Mouse (Mus musculus): Measurements from ENCODE around the gene Ccdc97. TPM values are rescaled to one million over a fixed set of nuclear protein-coding genes. Genes with fewer than 3 reads are reported as not detected.

Gene Ccdc97
- polyA plus RNA-seq (2012; rRNA removed) = 43.6 and 72.4 TPM in 2 replicates

- peak; percentile 84; the same call in 1 of the 2 replicates for TF ChIP-seq POLR2A (IDR thresholded peaks at IDR 0.05; ENCODE audit: low read depth, low read length)
- no peak for TF ChIP-seq CTCF (IDR thresholded peaks at IDR 0.05; ENCODE audit: extremely low read depth, insufficient read length, insufficient replicate concordance, low read depth, low read length)
- H3K36me3 ChIP-seq (ENCODE audit: control insufficient read depth, insufficient read depth, low read length) = peaks cover 52% of the 10 kb centered on the region
- peaks cover 3% of the 10 kb centered on the region; the same call in 1 of the 2 replicates for H3K4me1 ChIP-seq (ENCODE audit: control insufficient read depth, insufficient read depth, insufficient read length, low read length)
- peak within 1 kb of the TSS; percentile 93 for H3K27ac ChIP-seq (ENCODE audit: insufficient read depth, low read depth, low read length)
- H3K4me3 ChIP-seq (ENCODE audit: low read depth, low read length) = peak within 1 kb of the TSS; percentile 90
- no peaks in the 10 kb centered on the region for H3K27me3 ChIP-seq (ENCODE audit: control insufficient read depth, insufficient read depth, low read length)
- WGBS = 3% methylated on average over 32 of the region's 32 CpGs
Measured at GRCm38 (mm10) chr7:25718788-25719417, at the start of gene Ccdc97. Gene Ccdc97, minus strand, starts transcription at chr7:25719088.

GRCm38 (mm10) chr7:25768229-25768628 is 49.3 kb upstream of the Ccdc97 start:
- H3K27ac ChIP-seq (ENCODE audit: insufficient read depth, low read depth, low read length) = no peak overlapping the region
- 89% methylated on average over 5 of the region's 5 CpGs for WGBS
- no peaks in the 10 kb centered on the region for H3K4me1 ChIP-seq (ENCODE audit: control insufficient read depth, insufficient read depth, insufficient read length, low read length)
- no peaks in the 10 kb centered on the region for H3K27me3 ChIP-seq (ENCODE audit: control insufficient read depth, insufficient read depth, low read length)
- no peaks in the 10 kb centered on the region for H3K36me3 ChIP-seq (ENCODE audit: control insufficient read depth, insufficient read depth, low read length)
- TF ChIP-seq POLR2A (IDR thresholded peaks at IDR 0.05; ENCODE audit: low read depth, low read length) = no peak
- no peak for TF ChIP-seq CTCF (IDR thresholded peaks at IDR 0.05; ENCODE audit: extremely low read depth, insufficient read length, insufficient replicate concordance, low read depth, low read length)
- no peak overlapping the region for H3K4me3 ChIP-seq (ENCODE audit: low read depth, low read length)

- no peaks in the 10 kb centered on the region for H3K4me1 ChIP-seq (ENCODE audit: control insufficient read depth, insufficient read depth, insufficient read length, low read length)
- 80% methylated on average over 6 of the region's 6 CpGs for WGBS
- no peak overlapping the region for H3K4me3 ChIP-seq (ENCODE audit: low read depth, low read length)
- H3K36me3 ChIP-seq (ENCODE audit: control insufficient read depth, insufficient read depth, low read length) = no peaks in the 10 kb centered on the region
- H3K27ac ChIP-seq (ENCODE audit: insufficient read depth, low read depth, low read length) = no peak overlapping the region
- TF ChIP-seq CTCF (IDR thresholded peaks at IDR 0.05; ENCODE audit: extremely low read depth, insufficient read length, insufficient replicate concordance, low read depth, low read length) = no peak
- TF ChIP-seq POLR2A (IDR thresholded peaks at IDR 0.05; ENCODE audit: low read depth, low read length) = no peak
- no peaks in the 10 kb centered on the region for H3K27me3 ChIP-seq (ENCODE audit: control insufficient read depth, insufficient read depth, low read length)
Measured at GRCm38 (mm10) chr7:25766108-25766507, 47.2 kb upstream of the Ccdc97 start.

- H3K4me1 ChIP-seq (ENCODE audit: control insufficient read depth, insufficient read depth, insufficient read length, low read length) = no peaks in the 10 kb centered on the region
- no peak overlapping the region for H3K27ac ChIP-seq (ENCODE audit: insufficient read depth, low read depth, low read length)
- no peaks in the 10 kb centered on the region for H3K36me3 ChIP-seq (ENCODE audit: control insufficient read depth, insufficient read depth, low read length)
- TF ChIP-seq CTCF (IDR thresholded peaks at IDR 0.05; ENCODE audit: extremely low read depth, insufficient read length, insufficient replicate concordance, low read depth, low read length) (no peak), POLR2A (IDR thresholded peaks at IDR 0.05; ENCODE audit: low read depth, low read length) (no peak)
- H3K4me3 ChIP-seq (ENCODE audit: low read depth, low read length) = no peak overlapping the region
- no peaks in the 10 kb centered on the region for H3K27me3 ChIP-seq (ENCODE audit: control insufficient read depth, insufficient read depth, low read length)
- 69% methylated on average over 5 of the region's 5 CpGs for WGBS
Measured at GRCm38 (mm10) chr7:25764221-25764620, 45.3 kb upstream of the Ccdc97 start.

GRCm38 (mm10) chr7:25763678-25764077 is 44.8 kb upstream of the Ccdc97 start:
- no peak overlapping the region for H3K27ac ChIP-seq (ENCODE audit: insufficient read depth, low read depth, low read length)
- H3K36me3 ChIP-seq (ENCODE audit: control insufficient read depth, insufficient read depth, low read length) = no peaks in the 10 kb centered on the region
- no peaks in the 10 kb centered on the region for H3K4me1 ChIP-seq (ENCODE audit: control insufficient read depth, insufficient read depth, insufficient read length, low read length)
- TF ChIP-seq CTCF (IDR thresholded peaks at IDR 0.05; ENCODE audit: extremely low read depth, insufficient read length, insufficient replicate concordance, low read depth, low read length) = no peak
- no peak for TF ChIP-seq POLR2A (IDR thresholded peaks at IDR 0.05; ENCODE audit: low read depth, low read length)
- WGBS = 72% methylated on average over 11 of the region's 11 CpGs
- no peaks in the 10 kb centered on the region for H3K27me3 ChIP-seq (ENCODE audit: control insufficient read depth, insufficient read depth, low read length)
- no peak overlapping the region for H3K4me3 ChIP-seq (ENCODE audit: low read depth, low read length)

GRCm38 (mm10) chr7:25761354-25761753 is 42.5 kb upstream of the Ccdc97 start:
- H3K36me3 ChIP-seq (ENCODE audit: control insufficient read depth, insufficient read depth, low read length) = no peaks in the 10 kb centered on the region

GRCm38 (mm10) chr7:25756011-25756410 is 37.1 kb upstream of the Ccdc97 start:
- Histone ChIP-seq H3K4me3 (ENCODE audit: low read depth, low read length) (peak overlapping the region; percentile 55), H3K27me3 (ENCODE audit: control insufficient read depth, insufficient read depth, low read length) (no peaks in the 10 kb centered on the region), H3K4me1 (ENCODE audit: control insufficient read depth, insufficient read depth, insufficient read length, low read length) (peaks cover 7% of the 10 kb centered on the region; the same call in 1 of the 2 replicates), H3K36me3 (ENCODE audit: control insufficient read depth, insufficient read depth, low read length) (no peaks in the 10 kb centered on the region; the same call in 1 of the 2 replicates), H3K27ac (ENCODE audit: insufficient read depth, low read depth, low read length) (peak overlapping the region; percentile 91)
- TF ChIP-seq CTCF (IDR thresholded peaks at IDR 0.05; ENCODE audit: extremely low read depth, insufficient read length, insufficient replicate concordance, low read depth, low read length) = peak; percentile 91; the same call in 1 of the 2 replicates
- no peak for TF ChIP-seq POLR2A (IDR thresholded peaks at IDR 0.05; ENCODE audit: low read depth, low read length)
- WGBS = under 1% methylated on average over 18 of the region's 18 CpGs

More at GRCm38 (mm10) chr7:25761354-25761753, 42.5 kb upstream of the Ccdc97 start:
- Histone ChIP-seq H3K27ac (ENCODE audit: insufficient read depth, low read depth, low read length) (no peak overlapping the region), H3K4me3 (ENCODE audit: low read depth, low read length) (no peak overlapping the region), H3K4me1 (ENCODE audit: control insufficient read depth, insufficient read depth, insufficient read length, low read length) (no peaks in the 10 kb centered on the region), H3K27me3 (ENCODE audit: control insufficient read depth, insufficient read depth, low read length) (no peaks in the 10 kb centered on the region)
- TF ChIP-seq CTCF (IDR thresholded peaks at IDR 0.05; ENCODE audit: extremely low read depth, insufficient read length, insufficient replicate concordance, low read depth, low read length) (no peak), POLR2A (IDR thresholded peaks at IDR 0.05; ENCODE audit: low read depth, low read length) (no peak)
- WGBS = 53% methylated on average over 10 of the region's 10 CpGs

Data from small intestine, adult 2 months (tissue).